Mouse (Mus musculus): ENCODE results near the gene Etfb.

GRCm38 (mm10) chr7:43443917-43444293 lies at the start of gene Etfb, which contains the start of gene Gm45233:
- TF ChIP-seq CTCF (IDR thresholded peaks at IDR 0.05; ENCODE audit: extremely low read depth, insufficient read depth, insufficient read length, insufficient replicate concordance), result no peak
- peak; percentile 53 for TF ChIP-seq POLR2A (IDR thresholded peaks at IDR 0.05; ENCODE audit: low read depth, low read length)

All from spleen, adult 2 months (tissue).